Mouse (Mus musculus) brain, embryonic 14.5 days (tissue): ENCODE measurements around the gene Zfp800. TPM values are rescaled to one million over a fixed set of nuclear protein-coding genes. Genes with fewer than 3 reads are reported as not detected.

Experiments
- DNase-seq: peaks from one replicate; pipeline ENCODE4 v3.0.0-alpha.2; 2011; ENCODE audit warnings: low read depth
- CTCF ChIP-seq: fragments of 200-500 bp; IDR thresholded peaks from 2 replicates; pipeline ENCODE4 v1.5.1; 2012; ENCODE audit warnings: inconsistent platforms, mild to moderate bottlenecking, moderate library complexity, borderline replicate concordance; ENCODE audit not compliant: insufficient read depth, insufficient read length; ENCODE audit errors: extremely low read depth
- POLR2A ChIP-seq: fragments of 200-500 bp; IDR thresholded peaks from 2 replicates; pipeline ENCODE4 v1.6.1; 2012; ENCODE audit warnings: mild to moderate bottlenecking, inconsistent platforms, borderline replicate concordance; ENCODE audit not compliant: poor library complexity, insufficient read depth, insufficient read length, severe bottlenecking; ENCODE audit errors: extremely low read depth
- polyA plus RNA-seq: library from polyadenylated mRNA; depleted of rRNA; stranded (reverse); fragments of >200 nt; gene quantifications from 2 replicates; pipeline ENCODE4 v1.2.3, GENCODE M21; 2012

Gene Zfp800
- polyA plus RNA-seq, 1 experiment, result 8.8 TPM

GRCm38 (mm10) chr6:28385169-28385568, 12.6 kb downstream of the Zfp800 start:
- TF ChIP-seq CTCF, result no peak
- no peak for TF ChIP-seq POLR2A
- no peak for DNase-seq

- peak; percentile 29 for DNase-seq
- peak; percentile 7; the same call in 1 of the 2 replicates for TF ChIP-seq CTCF
- no peak for TF ChIP-seq POLR2A
These were observed 15.8 kb downstream of the Zfp800 start for GRCm38 (mm10) chr6:28381983-28382382.

- TF ChIP-seq CTCF (no peak), POLR2A (no peak)
- DNase-seq, result peak; percentile 88
These were observed 27.7 kb downstream of the Zfp800 start for GRCm38 (mm10) chr6:28369966-28370683.

- peak; percentile 73 for DNase-seq
- TF ChIP-seq POLR2A (no peak), CTCF (no peak)
These were observed 30.2 kb downstream of the Zfp800 start for GRCm38 (mm10) chr6:28367575-28367974.

GRCm38 (mm10) chr6:28351066-28351465, 46.7 kb downstream of the Zfp800 start:
- DNase-seq, result peak; percentile 56
- TF ChIP-seq CTCF (no peak), POLR2A (no peak)

GRCm38 (mm10) chr6:28345677-28346076, 52.1 kb downstream of the Zfp800 start:
- TF ChIP-seq CTCF, result no peak
- no peak for TF ChIP-seq POLR2A
- DNase-seq, result no peak

GRCm38 (mm10) chr6:28345181-28345580, 52.6 kb downstream of the Zfp800 start:
- DNase-seq, result peak; percentile 24
- TF ChIP-seq POLR2A, result no peak
- no peak for TF ChIP-seq CTCF

GRCm38 (mm10) chr6:28342863-28343262, 54.9 kb downstream of the Zfp800 start:
- TF ChIP-seq CTCF (no peak), POLR2A (no peak)
- no peak for DNase-seq

- TF ChIP-seq POLR2A (no peak), CTCF (no peak)
- no peak for DNase-seq
These were observed 56.6 kb downstream of the Zfp800 start for GRCm38 (mm10) chr6:28341174-28341573.

GRCm38 (mm10) chr6:28339410-28339809, 58.4 kb downstream of the Zfp800 start:
- peak; percentile 22 for DNase-seq
- no peak for TF ChIP-seq POLR2A
- TF ChIP-seq CTCF, result peak; percentile 36; the same call in 1 of the 2 replicates

- no peak for DNase-seq
- TF ChIP-seq CTCF (no peak), POLR2A (no peak)
These were observed 64.1 kb downstream of the Zfp800 start for GRCm38 (mm10) chr6:28333696-28334095.

GRCm38 (mm10) chr6:28332546-28332945, 65.3 kb downstream of the Zfp800 start:
- TF ChIP-seq POLR2A (no peak), CTCF (no peak)
- no peak for DNase-seq

- TF ChIP-seq POLR2A, result no peak
- TF ChIP-seq CTCF, result no peak
- peak; percentile 42 for DNase-seq
These were observed 68.0 kb downstream of the Zfp800 start for GRCm38 (mm10) chr6:28329815-28330214.

- no peak for TF ChIP-seq POLR2A
- TF ChIP-seq CTCF, result no peak
- peak; percentile 57 for DNase-seq
These were observed 68.7 kb downstream of the Zfp800 start for GRCm38 (mm10) chr6:28329002-28329596.

- TF ChIP-seq CTCF, result no peak
- TF ChIP-seq POLR2A, result no peak
These were observed 71.1 kb downstream of the Zfp800 start for GRCm38 (mm10) chr6:28326720-28327119.

GRCm38 (mm10) chr6:28322399-28322798, 75.4 kb downstream of the Zfp800 start:
- TF ChIP-seq POLR2A, result no peak
- no peak for TF ChIP-seq CTCF

More at GRCm38 (mm10) chr6:28326720-28327119, 71.1 kb downstream of the Zfp800 start:
- DNase-seq, result no peak

More at GRCm38 (mm10) chr6:28322399-28322798, 75.4 kb downstream of the Zfp800 start:
- DNase-seq, result no peak
